Mouse (Mus musculus) monocyte, adult 5-6 weeks (primary cell): ENCODE measurements at regions not wholly inside any gene's neighbourhood (a gene's known extent, or its start where the extent isn't known, plus 50 kb on each side); places are given as distances from the start of the nearest gene placed in this dataset.

Experiments used
- ATAC-seq: fragments of 153-309, 156-312 bp; replicated peaks from 2 replicates; pipeline ENCODE4 v1.8.0; 2017; ENCODE audit warnings: mild to moderate bottlenecking; ENCODE audit not compliant: low TSS enrichment, insufficient number of reproducible peaks, severe bottlenecking, poor library complexity, low FRiP score

DNA sequence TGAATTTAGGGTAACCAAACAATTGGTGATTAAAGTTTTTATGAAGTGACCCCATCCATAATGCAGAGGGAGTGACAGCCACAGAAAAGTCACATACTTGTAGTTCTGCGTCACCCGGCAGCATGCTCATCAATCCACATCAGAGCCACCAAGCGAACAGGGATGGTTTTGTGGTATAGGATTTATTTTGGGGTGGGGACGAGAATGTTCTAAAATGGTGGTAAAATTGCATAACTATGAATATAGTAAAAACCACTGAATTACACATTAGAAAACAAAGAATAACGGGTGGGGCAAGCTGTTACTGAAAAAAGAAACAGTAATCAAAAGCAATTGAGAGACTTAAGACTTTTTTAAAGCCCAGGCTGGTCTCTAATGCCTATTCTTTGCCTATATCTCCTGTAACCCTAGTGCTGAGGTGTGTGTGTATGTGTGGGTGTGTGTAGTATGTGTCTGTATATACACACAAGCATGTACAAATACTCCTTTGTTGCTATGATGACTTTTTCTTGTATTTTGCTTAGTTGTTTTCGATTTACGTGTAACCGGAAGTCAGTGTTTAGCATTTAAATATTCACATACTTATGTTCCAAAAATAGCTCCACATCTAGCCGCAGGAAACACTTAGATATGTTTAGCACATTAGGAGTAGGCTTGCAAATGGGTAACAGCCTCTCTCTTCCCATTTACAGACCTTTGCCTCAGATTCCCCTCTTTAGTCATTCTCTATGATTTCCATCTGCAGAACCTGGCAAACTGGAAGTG lies 57.4 kb upstream of the Jak2 start:
- no peak for ATAC-seq

- ATAC-seq, result no peak
Measured at GRCm38 (mm10) chr19:29196186-29196585, 55.4 kb upstream of the Jak2 start.

GRCm38 (mm10) chr19:29198636-29199035 lies 53.0 kb upstream of the Jak2 start:
- no peak for ATAC-seq

DNA sequence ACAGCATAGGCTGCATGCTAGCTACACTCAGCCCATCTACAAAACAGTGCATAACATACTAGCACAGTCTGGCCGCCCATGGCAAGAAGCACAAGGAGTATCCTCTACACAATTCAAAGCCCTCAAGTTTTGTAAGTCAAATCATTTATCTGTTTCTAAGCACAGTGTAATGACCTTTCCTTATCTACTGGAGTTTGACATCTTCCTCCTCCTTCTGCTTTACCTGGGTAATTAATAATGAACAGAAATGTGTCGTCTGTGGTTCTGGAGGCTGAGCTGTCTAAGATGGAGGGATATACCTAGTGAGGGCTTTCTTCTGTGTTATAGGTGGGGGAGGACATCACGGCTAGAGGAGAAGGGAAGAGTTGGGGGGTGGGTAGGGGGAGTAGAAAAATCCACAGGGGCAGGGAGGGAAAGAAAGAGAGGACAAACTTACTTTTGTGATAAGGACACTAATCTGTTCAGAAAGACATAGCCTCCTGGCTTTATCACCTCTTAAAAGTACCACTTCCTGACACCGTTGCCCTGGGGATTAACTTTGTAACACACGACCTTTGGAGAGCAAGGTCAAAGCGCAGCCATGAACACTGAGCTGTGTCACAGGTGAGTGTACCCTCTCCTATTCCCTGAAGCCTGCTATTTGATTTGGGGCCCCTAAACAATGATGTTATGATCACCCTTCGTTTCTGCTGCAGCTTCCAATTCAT lies 52.4 kb upstream of the Jak2 start:
- ATAC-seq, result no peak

DNA sequence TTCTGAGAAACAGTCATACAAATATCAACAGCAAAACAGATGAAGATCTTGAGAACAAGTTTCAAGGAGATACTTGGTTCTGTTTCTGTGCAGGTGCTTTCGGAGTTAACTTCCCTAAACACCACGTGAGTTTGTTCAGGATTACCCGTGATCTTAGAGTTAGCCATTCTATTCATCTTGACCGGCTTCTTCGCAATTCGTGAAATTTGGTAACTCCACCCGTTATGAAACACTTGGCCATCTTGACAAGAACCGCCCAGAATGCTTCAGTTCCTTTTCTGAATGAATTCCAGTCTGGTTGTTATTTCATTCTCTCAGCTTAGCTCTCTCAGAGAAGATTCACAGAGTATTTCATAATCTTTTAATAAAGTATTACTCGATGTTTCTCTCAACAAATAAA lies 50.0 kb upstream of the Jak2 start:
- ATAC-seq, result peak; percentile 61; the same call in 1 of the 2 replicates
